Mouse (Mus musculus): ENCODE data around the gene Olfr152.

GRCm38 (mm10) chr2:87800292-87800691, 21.0 kb downstream of the Olfr152 start, which contains the start of gene Olfr1143:
- TF ChIP-seq CTCF (conservative IDR thresholded peaks at IDR 0.05 in 1 of 2, IDR thresholded peaks at IDR 0.05 in 1 of 2; ENCODE audit: low read depth in 2 of 2, low read length in 2 of 2) (no peak), JUND (conservative IDR thresholded peaks at IDR 0.05; ENCODE audit: low read depth, low read length) (no peak), POLR2A (IDR thresholded peaks at IDR 0.05; ENCODE audit: low read depth, low read length) (no peak), HCFC1 (IDR thresholded peaks at IDR 0.05; ENCODE audit: low read depth, low read length) (no peak), TCF12 (IDR thresholded peaks at IDR 0.05; ENCODE audit: low read depth, low read length) (no peak), EP300 (IDR thresholded peaks at IDR 0.05; ENCODE audit: low read length) (no peak), ZC3H11A (IDR thresholded peaks at IDR 0.05; ENCODE audit: low read depth, low read length) (no peak), POLR2AphosphoS2 (IDR thresholded peaks at IDR 0.05; ENCODE audit: low read depth, low read length) (no peak)
